Mouse (Mus musculus): ENCODE data around the gene Ppp1r12a. TPM values are rescaled to one million over a fixed set of nuclear protein-coding genes. Genes with fewer than 3 reads are reported as not detected.

Ppp1r12a gene
- polyA plus RNA-seq, 1 experiment: 11.7 TPM

DNA sequence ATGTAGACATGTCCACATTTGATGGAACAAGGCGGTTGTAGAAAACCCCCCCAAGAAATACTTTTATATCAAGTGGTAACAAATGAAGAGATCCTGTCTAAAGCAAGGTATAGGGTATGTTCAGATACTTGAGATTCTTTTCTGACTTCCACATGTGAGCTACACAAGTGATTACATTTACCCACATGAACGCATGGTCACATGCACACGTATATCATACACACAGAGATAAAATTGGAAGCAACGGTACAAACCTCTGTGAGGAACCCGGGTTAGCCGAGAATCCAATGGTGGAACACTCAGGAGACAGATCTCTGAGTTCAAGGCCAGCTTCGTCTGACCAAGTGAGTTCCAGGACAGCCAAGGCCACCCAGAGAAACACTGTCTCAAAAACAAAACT, 166.4 kb downstream of the Ppp1r12a start:
- TF ChIP-seq GATA1 (IDR thresholded peaks at IDR 0.05; ENCODE audit: low read length): no peak

DNA sequence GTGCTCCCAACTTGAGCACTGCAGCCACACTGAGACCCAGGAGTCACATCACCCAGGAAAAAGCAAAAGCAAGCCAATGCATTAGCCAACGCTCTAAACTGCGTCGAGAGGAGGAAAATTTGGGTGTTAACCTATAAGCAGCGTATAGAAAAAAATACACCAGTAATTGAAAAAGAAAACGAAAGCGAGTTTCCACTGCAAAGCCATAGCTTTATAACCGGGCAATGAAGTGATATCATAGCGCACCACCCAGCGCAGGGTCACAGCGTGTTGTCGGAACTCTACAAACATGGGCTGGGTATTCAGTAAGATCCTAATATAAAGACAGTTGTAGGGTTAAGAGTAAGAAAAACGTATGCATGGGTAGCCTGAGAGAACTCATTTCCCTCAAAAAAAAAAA, 167.0 kb downstream of the Ppp1r12a start:
- no peak for TF ChIP-seq GATA1 (IDR thresholded peaks at IDR 0.05; ENCODE audit: low read length)

DNA sequence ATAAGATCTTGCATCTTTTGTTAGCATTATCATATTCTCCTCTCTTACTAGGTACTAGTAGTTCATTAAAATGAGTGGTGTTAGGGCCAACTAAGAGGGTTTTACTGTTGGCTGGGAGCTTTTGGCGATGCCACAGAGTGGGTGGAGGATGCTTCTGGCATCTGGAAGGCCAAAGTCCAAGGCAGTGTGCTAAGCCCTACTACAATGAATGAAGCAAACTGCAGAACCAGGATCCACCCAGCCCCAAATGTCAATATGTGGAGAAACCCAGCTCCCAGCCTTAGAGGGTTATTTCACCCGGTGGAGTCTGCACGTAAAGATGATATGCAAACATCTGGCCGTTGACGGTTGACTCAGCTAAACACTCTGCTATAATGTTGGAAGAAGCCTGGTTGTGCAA, 167.8 kb downstream of the Ppp1r12a start:
- TF ChIP-seq GATA1 (IDR thresholded peaks at IDR 0.05; ENCODE audit: low read length): no peak

DNA sequence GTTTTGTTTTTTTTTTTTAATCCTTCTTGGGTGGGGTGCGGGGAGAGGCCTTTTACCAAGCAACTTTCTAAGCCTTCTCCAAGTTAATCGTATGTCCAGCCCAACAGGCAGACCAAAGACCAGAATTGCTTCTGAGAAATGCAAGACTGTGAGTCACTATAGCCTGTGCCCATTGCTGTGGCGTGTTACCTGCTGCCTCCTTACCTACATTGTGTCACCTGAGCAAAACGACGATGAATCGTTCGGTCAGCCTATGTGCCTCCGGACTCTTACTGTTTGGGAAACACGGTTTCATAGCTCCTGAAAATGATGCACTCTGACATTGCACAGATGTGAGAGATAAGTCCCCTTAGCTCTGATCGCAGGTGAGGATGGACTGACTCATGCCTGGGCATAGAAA, 169.0 kb downstream of the Ppp1r12a start:
- no peak for TF ChIP-seq GATA1 (IDR thresholded peaks at IDR 0.05; ENCODE audit: low read length)

DNA sequence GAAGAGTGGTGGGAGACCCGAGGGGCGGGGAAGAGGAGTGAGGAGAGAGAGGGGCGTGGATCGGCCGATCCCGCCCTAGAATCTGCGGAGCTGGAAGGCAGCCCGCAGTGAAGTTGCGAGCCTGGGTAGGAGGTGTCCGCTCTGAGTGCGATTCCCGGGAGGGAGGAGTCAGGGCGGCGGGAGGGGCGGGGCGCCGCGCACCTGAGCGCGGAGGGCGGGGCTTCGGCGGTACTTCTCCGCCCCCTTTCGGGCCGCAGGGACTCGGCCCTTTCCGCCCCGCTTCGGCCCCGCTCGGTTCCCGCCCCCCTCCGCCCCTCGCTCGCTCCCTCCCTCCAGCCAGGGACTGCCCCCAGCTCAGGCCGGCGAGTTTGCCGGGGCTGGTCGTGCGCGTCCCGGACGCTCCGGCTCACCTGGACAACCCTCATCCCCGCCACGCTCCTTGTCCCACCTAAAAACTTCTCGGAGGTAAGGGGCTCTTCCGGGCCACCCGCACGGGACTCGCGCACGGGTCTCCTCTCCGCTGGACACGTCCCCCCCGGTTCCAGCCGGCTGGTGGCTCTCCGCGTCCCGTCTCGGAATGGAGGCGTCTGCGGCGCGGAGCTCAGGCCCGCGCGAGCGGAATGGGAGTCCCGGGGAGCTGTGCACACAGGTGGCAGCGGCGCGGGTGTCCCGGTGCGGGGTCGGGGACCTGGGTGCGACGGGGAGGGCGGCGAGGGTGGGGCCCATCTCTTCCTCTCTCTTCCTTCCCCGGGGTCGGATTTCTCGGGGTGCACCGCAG, 170.0 kb downstream of the Ppp1r12a start, which contains the start of gene Pawr:
Pawr (plus strand) TSS at position 338 of the 778 bp plus-strand sequence.
- no peak for TF ChIP-seq GATA1 (IDR thresholded peaks at IDR 0.05; ENCODE audit: low read length)

DNA sequence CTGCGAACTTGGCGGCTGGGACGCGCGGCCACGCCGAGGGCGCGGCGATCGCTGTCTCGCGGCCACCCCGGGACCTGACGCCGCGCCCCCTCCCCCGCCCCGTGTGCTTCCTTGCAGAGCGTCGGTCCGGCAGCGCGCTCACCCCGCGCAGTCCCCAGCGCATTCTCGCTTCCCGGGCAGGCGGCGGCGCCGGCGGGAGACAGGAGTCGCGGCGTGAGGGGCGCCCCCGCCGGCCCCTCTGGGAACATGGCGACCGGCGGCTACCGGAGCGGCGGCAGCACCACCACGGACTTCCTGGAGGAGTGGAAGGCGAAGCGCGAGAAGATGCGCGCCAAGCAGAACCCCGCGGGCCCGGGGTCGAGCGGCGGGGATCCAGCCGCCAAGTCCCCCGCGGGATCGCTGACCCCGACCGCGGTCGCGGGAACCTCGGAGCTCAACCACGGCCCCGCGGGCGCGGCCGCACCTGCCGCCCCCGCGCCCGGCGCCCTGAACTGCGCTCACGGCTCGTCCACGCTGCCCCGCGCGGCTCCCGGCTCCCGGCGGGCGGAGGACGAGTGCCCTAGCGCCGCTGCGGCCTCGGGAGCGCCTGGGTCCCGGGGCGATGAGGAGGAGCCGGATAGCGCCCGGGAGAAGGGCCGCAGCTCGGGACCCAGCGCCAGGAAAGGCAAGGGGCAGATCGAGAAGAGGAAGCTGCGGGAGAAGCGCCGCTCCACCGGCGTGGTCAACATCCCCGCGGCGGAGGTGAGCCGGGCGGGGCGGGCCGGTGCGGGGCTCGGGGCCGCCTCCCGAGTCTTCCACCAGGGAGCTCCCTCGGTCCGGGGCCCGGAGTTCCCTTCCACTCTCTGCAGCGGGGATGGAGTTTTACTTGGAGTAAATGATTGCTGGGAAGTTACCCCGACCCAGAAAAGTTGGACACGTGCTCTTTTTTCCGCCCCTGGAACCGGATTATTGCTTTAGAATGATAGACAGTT, 170.9 kb downstream of the Ppp1r12a start:
- TF ChIP-seq GATA1 (IDR thresholded peaks at IDR 0.05; ENCODE audit: low read length): no peak

DNA sequence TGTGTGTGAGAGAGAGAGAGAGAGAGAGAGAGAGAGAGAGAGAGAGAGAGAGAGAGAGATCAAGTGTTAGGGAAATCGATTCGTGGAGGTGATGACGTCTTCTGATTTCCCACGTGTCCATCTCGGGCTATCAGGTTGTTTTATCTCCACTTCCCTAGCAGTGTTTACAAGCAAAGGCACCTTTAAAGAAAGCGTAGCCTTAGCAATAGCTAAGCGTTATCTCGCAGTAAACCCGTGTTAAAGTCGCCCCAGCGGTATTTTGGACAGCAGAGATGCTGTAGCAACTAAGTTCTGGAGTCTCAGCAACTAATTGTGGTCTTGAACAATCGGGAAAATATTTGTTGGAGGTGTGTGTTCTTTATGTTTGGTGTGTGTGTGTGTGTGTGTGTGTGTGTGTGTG, 171.6 kb downstream of the Ppp1r12a start:
- TF ChIP-seq GATA1 (IDR thresholded peaks at IDR 0.05; ENCODE audit: low read length): peak; percentile 71

Other genes with a start within 250 kb of the Ppp1r12a start
- 69.0 and 89.4 TPM in 2 replicates for gene Pawr, start 169.9 kb downstream of the Ppp1r12a start, polyA plus RNA-seq (2012)